ENCODE assay signal across 27 mouse cellular contexts in the genomic region with DNA sequence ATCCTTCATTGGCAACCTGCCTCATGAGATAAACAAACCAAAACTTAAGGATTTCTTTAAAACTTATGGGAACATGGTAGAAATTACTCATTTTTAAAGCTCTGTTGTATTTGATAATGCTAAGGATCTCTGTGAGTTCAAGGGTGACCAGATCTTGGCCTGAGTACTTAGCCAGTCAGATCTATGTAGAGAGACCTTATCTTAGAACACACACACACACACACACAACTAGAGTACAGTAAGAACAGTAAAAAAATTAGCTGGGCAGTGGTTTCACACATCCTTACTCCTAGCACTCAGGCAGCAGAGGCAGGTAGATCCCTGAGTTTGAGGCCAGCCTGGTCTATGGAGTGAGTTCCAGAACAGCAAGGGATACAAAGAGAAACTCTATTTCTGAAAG. TPM values are rescaled to one million over a fixed set of nuclear protein-coding genes. Genes with fewer than 3 reads are reported as not detected.
DNase-seq lines count a peak whose midpoint lies in the region; ATAC-seq and TF ChIP-seq lines count a peak whose summit lies in the region.
"Had no signal": no experiment of that assay in that cellular context is flagged by ENCODE, and none has a peak within 500 bp of the region (broad histone marks: within the 10 kb centered on the region; RNA-seq: fewer than 3 reads in every experiment).

No protein-coding gene starts in this region.

- peak; percentile 61; the same call in 1 of the 2 replicates for ATAC-seq in liver, embryonic 12.5 days
- ATAC-seq in liver, embryonic 14.5 days (ENCODE audit: insufficient read depth), result peak; percentile 43; the same call in 1 of the 2 replicates
- ATAC-seq in liver, embryonic 11.5 days (replicated peaks; ENCODE audit: low FRiP score), result no peak
- peak; percentile 59 for ATAC-seq in liver, embryonic 16.5 days (ENCODE audit: low read depth)
- ATAC-seq: CD4-positive, CD25-positive, alpha-beta regulatory T cell, adult 4 months; forebrain, embryonic 14.5 days; forebrain, embryonic 16.5 days had no signal

- H3K9me3 ChIP-seq in liver, embryonic 12.5 days (replicated peaks), result no peaks in the 10 kb centered on the region
- no peaks in the 10 kb centered on the region for H3K9me3 ChIP-seq in liver, embryonic 14.5 days (ENCODE audit: control insufficient read depth, low read length)
- no peaks in the 10 kb centered on the region for H3K9me3 ChIP-seq in liver, embryonic 11.5 days (ENCODE audit: control insufficient read depth, low read length)
- H3K9me3 ChIP-seq in liver, embryonic 16.5 days (replicated peaks; ENCODE audit: control insufficient read depth, low read length), result no peaks in the 10 kb centered on the region
- H3K9me3 ChIP-seq: embryonic facial prominence, embryonic 15.5 days; forebrain, embryonic 10.5 days; forebrain, embryonic 12.5 days; G1E had no signal

- no peak for DNase-seq in liver
- DNase-seq in liver, embryonic 14.5 days (ENCODE audit: low read depth in 3 of 3, low spot score in 3 of 3), result no peak
- no peak for DNase-seq in liver, embryonic 11.5 days (ENCODE audit: low spot score)
- DNase-seq in testis, postnatal 10 days (ENCODE audit: low spot score), result no peak
- DNase-seq: adrenal gland, adult 2 months; adrenal gland, postnatal 10 days; adrenal gland, postnatal 25 days; B cell, adult 2 months; cerebellum, adult 11 months; cerebellum, adult 18-20 months; cerebellum, adult 8-10 months; cerebellum, adult 9-11 months; cerebellum, postnatal 14 days; cerebellum, postnatal 36 days; embryo, embryonic 11 days had no signal

- H3K4me3 ChIP-seq in liver, embryonic 12.5 days, result no peak overlapping the region
- H3K4me3 ChIP-seq in liver, embryonic 14.5 days (ENCODE audit: insufficient read depth in 1 of 2, low read depth in 2 of 2, low read length in 2 of 2), result no peak overlapping the region
- H3K4me3 ChIP-seq in liver, embryonic 11.5 days (ENCODE audit: low read depth, low read length), result no peak overlapping the region
- H3K4me3 ChIP-seq in liver, embryonic 16.5 days (ENCODE audit: low read depth, low read length), result no peak overlapping the region
- H3K4me3 ChIP-seq: embryonic facial prominence, embryonic 13.5 days; embryonic facial prominence, embryonic 15.5 days; erythroblast, embryonic 14.5 days; forebrain, embryonic 10.5 days; forebrain, embryonic 12.5 days had no signal

- peaks cover 61% of the 10 kb centered on the region for H3K36me3 ChIP-seq in liver, embryonic 12.5 days
- H3K36me3 ChIP-seq in liver, embryonic 14.5 days (replicated peaks; ENCODE audit: control insufficient read depth, insufficient read depth, low read depth), result peaks cover 4% of the 10 kb centered on the region
- H3K36me3 ChIP-seq in liver, embryonic 11.5 days (ENCODE audit: control insufficient read depth, insufficient read depth, low read length), result no peaks in the 10 kb centered on the region
- H3K36me3 ChIP-seq in liver, embryonic 16.5 days (ENCODE audit: control insufficient read depth, insufficient read depth), result peaks cover 11% of the 10 kb centered on the region
- H3K36me3 ChIP-seq: embryonic facial prominence, embryonic 15.5 days; forebrain, embryonic 12.5 days had no signal

- no peaks in the 10 kb centered on the region for H3K27me3 ChIP-seq in liver, embryonic 12.5 days (replicated peaks)
- no peaks in the 10 kb centered on the region for H3K27me3 ChIP-seq in liver, embryonic 14.5 days (ENCODE audit: control insufficient read depth, insufficient read depth, low read length)
- H3K27me3 ChIP-seq in liver, embryonic 11.5 days (replicated peaks; ENCODE audit: control insufficient read depth, insufficient read depth, low read length), result no peaks in the 10 kb centered on the region
- H3K27me3 ChIP-seq in liver, embryonic 16.5 days (ENCODE audit: control insufficient read depth, insufficient read depth, low read depth, low read length), result no peaks in the 10 kb centered on the region
- H3K27me3 ChIP-seq: CH12.LX; embryonic facial prominence, embryonic 13.5 days; embryonic facial prominence, embryonic 15.5 days; forebrain, embryonic 12.5 days had no signal

- no peak for TF ChIP-seq CTCF in liver, embryonic 14.5 days (IDR thresholded peaks at IDR 0.05; ENCODE audit: low read depth)

- H3K9ac ChIP-seq in liver, embryonic 12.5 days, result peak overlapping the region; percentile 27; the same call in 1 of the 2 replicates
- H3K9ac ChIP-seq in liver, embryonic 14.5 days (replicated peaks), result no peak overlapping the region
- no peak overlapping the region for H3K9ac ChIP-seq in liver, embryonic 11.5 days (ENCODE audit: low read depth, low read length)
- H3K9ac ChIP-seq in liver, embryonic 16.5 days (ENCODE audit: low read depth, low read length), result no peak overlapping the region
- H3K9ac ChIP-seq: embryonic facial prominence, embryonic 13.5 days; embryonic facial prominence, embryonic 15.5 days; forebrain, embryonic 12.5 days had no signal

- TF ChIP-seq EP300 in liver, embryonic 14.5 days (IDR thresholded peaks at IDR 0.05; ENCODE audit: low read depth), result 0 out of 2 replicates have a peak, but pooled peaks have one; percentile 9

- peak overlapping the region; percentile 54; the same call in 1 of the 2 replicates for H3K27ac ChIP-seq in liver, embryonic 12.5 days
- no peak overlapping the region for H3K27ac ChIP-seq in liver, embryonic 14.5 days
- H3K27ac ChIP-seq in liver, embryonic 11.5 days (ENCODE audit: low read depth, low read length), result no peak overlapping the region
- no peak overlapping the region for H3K27ac ChIP-seq in liver, embryonic 16.5 days (ENCODE audit: low read length)
- H3K27ac ChIP-seq: embryonic facial prominence, embryonic 13.5 days; embryonic facial prominence, embryonic 15.5 days; forebrain, embryonic 10.5 days; forebrain, embryonic 12.5 days had no signal

- H3K4me1 ChIP-seq in liver, embryonic 12.5 days, result peaks cover 33% of the 10 kb centered on the region
- H3K4me1 ChIP-seq in liver, embryonic 14.5 days (replicated peaks; ENCODE audit: control insufficient read depth in 2 of 2, insufficient read depth in 2 of 2, low read length in 1 of 2), result peaks cover 7 to 9% of the 10 kb centered on the region in 2 experiments
- H3K4me1 ChIP-seq in liver, embryonic 11.5 days (replicated peaks; ENCODE audit: control insufficient read depth, insufficient read depth, low read length), result no peaks in the 10 kb centered on the region
- H3K4me1 ChIP-seq in liver, embryonic 16.5 days (ENCODE audit: control insufficient read depth, low read depth, low read length), result peaks cover 5% of the 10 kb centered on the region
- H3K4me1 ChIP-seq: embryonic facial prominence, embryonic 13.5 days; embryonic facial prominence, embryonic 15.5 days; forebrain, embryonic 10.5 days; forebrain, embryonic 12.5 days had no signal

- H3K4me2 ChIP-seq in liver, embryonic 12.5 days, result no peak overlapping the region
- H3K4me2 ChIP-seq in liver, embryonic 14.5 days (ENCODE audit: low read depth), result no peak overlapping the region
- H3K4me2 ChIP-seq in liver, embryonic 11.5 days, result no peak overlapping the region
- no peak overlapping the region for H3K4me2 ChIP-seq in liver, embryonic 16.5 days (ENCODE audit: low read depth, low read length)
- H3K4me2 ChIP-seq: embryonic facial prominence, embryonic 13.5 days; embryonic facial prominence, embryonic 15.5 days; forebrain, embryonic 12.5 days had no signal

RNA-seq across cellular contexts. Expression of gene Usp32, which starts 53.7 kb away (rescaled TPM):
- polyA plus RNA-seq in liver, embryonic 12.5 days (2016; fragmentation: Nextera tagmentation; extraction: Ambion mirVana), result 10.6 and 12.0 TPM in 2 replicates
- polyA plus RNA-seq in liver, embryonic 14.5 days (2012; rRNA removed), result 15.0 and 25.6 TPM in 2 replicates
- polyA plus RNA-seq in liver, embryonic 14.5 days (2014; fragmentation: Nextera tagmentation; extraction: Ambion mirVana), result 14.4 and 17.7 TPM in 2 replicates
- 7.9 and 10.9 TPM in 2 replicates for polyA plus RNA-seq in liver, embryonic 11.5 days (2014; fragmentation: Nextera tagmentation; extraction: Ambion mirVana)
- polyA plus RNA-seq in liver, embryonic 16.5 days (2015; fragmentation: Nextera tagmentation; extraction: Ambion mirVana), result 11.4 and 12.2 TPM in 2 replicates
